In genomic region chr12:14088960-14089359, GRCm38 (mm10) we compare ENCODE assay signal across 16 mouse cellular contexts.
DNase-seq lines count a peak whose midpoint lies in the region; ATAC-seq lines count a peak whose summit lies in the region.
"Had no signal": no experiment of that assay in that cellular context is flagged by ENCODE, and none has a peak within 500 bp of the region (broad histone marks: within the 10 kb centered on the region; RNA-seq: fewer than 3 reads in every experiment).

No protein-coding gene starts in this region.

- no peaks in the 10 kb centered on the region for H3K9me3 ChIP-seq in neural tube, embryonic 11.5 days (ENCODE audit: control insufficient read depth, low read length)
- no peaks in the 10 kb centered on the region for H3K9me3 ChIP-seq in forebrain, embryonic 16.5 days (ENCODE audit: control insufficient read depth, low read length)
- H3K9me3 ChIP-seq in neural tube, embryonic 13.5 days: no peaks in the 10 kb centered on the region
- H3K9me3 ChIP-seq: embryonic facial prominence, embryonic 15.5 days; kidney, embryonic 15.5 days; limb, embryonic 13.5 days; megakaryocyte, embryonic 14.5 days had no signal

- H3K4me3 ChIP-seq in neural tube, embryonic 11.5 days (ENCODE audit: low read depth, low read length): no peak overlapping the region
- no peak overlapping the region for H3K4me3 ChIP-seq in forebrain, embryonic 16.5 days (replicated peaks; ENCODE audit: low read length)
- H3K4me3 ChIP-seq in neural tube, embryonic 13.5 days: no peak overlapping the region
- H3K4me3 ChIP-seq: embryonic facial prominence, embryonic 15.5 days; gastrocnemius, adult 2 months; kidney, embryonic 15.5 days; limb, embryonic 13.5 days; megakaryocyte, embryonic 14.5 days had no signal

- DNase-seq in neural tube, embryonic 11.5 days (ENCODE audit: low spot score): peak; percentile 25
- DNase-seq in neural tube, embryonic 10.5 days (ENCODE audit: extremely low spot score, low spot score): no peak
- DNase-seq in embryo, embryonic 10 days (ENCODE audit: low spot score): peak; percentile 57
- DNase-seq in layer of hippocampus, postnatal 36 days: no peak
- no peak for DNase-seq in layer of hippocampus, adult 9-11 months
- DNase-seq: cerebellum, adult 9-10 months; gastrocnemius, adult 2 months; heart, postnatal 4 days; lung, adult 2 months had no signal

- H3K9ac ChIP-seq in neural tube, embryonic 11.5 days (ENCODE audit: low read length): no peak overlapping the region
- no peak overlapping the region for H3K9ac ChIP-seq in forebrain, embryonic 16.5 days (replicated peaks; ENCODE audit: low read depth, low read length)
- no peak overlapping the region for H3K9ac ChIP-seq in neural tube, embryonic 13.5 days
- H3K9ac ChIP-seq: embryonic facial prominence, embryonic 15.5 days; kidney, embryonic 15.5 days; limb, embryonic 13.5 days had no signal

- no peak overlapping the region for H3K27ac ChIP-seq in neural tube, embryonic 11.5 days (ENCODE audit: low read depth, low read length)
- H3K27ac ChIP-seq in forebrain, embryonic 16.5 days (ENCODE audit: low read length): no peak overlapping the region
- no peak overlapping the region for H3K27ac ChIP-seq in neural tube, embryonic 13.5 days (replicated peaks)
- H3K27ac ChIP-seq: embryonic facial prominence, embryonic 15.5 days; gastrocnemius, adult 2 months; kidney, embryonic 15.5 days; limb, embryonic 13.5 days had no signal

- H3K4me1 ChIP-seq in neural tube, embryonic 11.5 days (ENCODE audit: control insufficient read depth, insufficient read depth, low read length): no peaks in the 10 kb centered on the region
- H3K4me1 ChIP-seq in forebrain, embryonic 16.5 days (replicated peaks; ENCODE audit: control insufficient read depth, insufficient read depth, low read length): no peaks in the 10 kb centered on the region
- H3K4me1 ChIP-seq in neural tube, embryonic 13.5 days (replicated peaks): no peaks in the 10 kb centered on the region
- H3K4me1 ChIP-seq: embryonic facial prominence, embryonic 15.5 days; kidney, embryonic 15.5 days; limb, embryonic 13.5 days; megakaryocyte, embryonic 14.5 days had no signal

- H3K27me3 ChIP-seq in neural tube, embryonic 11.5 days (ENCODE audit: control insufficient read depth, insufficient read depth, low read length): no peaks in the 10 kb centered on the region
- H3K27me3 ChIP-seq in forebrain, embryonic 16.5 days (replicated peaks; ENCODE audit: control insufficient read depth, insufficient read depth, low read length): no peaks in the 10 kb centered on the region
- no peaks in the 10 kb centered on the region for H3K27me3 ChIP-seq in neural tube, embryonic 13.5 days
- H3K27me3 ChIP-seq: embryonic facial prominence, embryonic 15.5 days; kidney, embryonic 15.5 days; limb, embryonic 13.5 days; megakaryocyte, embryonic 14.5 days had no signal

- no peak overlapping the region for H3K4me2 ChIP-seq in neural tube, embryonic 11.5 days (ENCODE audit: low read depth)
- no peak overlapping the region for H3K4me2 ChIP-seq in forebrain, embryonic 16.5 days (ENCODE audit: low read length)
- H3K4me2 ChIP-seq in neural tube, embryonic 13.5 days: no peak overlapping the region
- H3K4me2 ChIP-seq: embryonic facial prominence, embryonic 15.5 days; kidney, embryonic 15.5 days; limb, embryonic 13.5 days had no signal

- WGBS in neural tube, embryonic 11.5 days: 12% methylated on average over 2 of the region's 2 CpGs
- 0% methylated on average over 2 of the region's 2 CpGs for WGBS in forebrain, embryonic 16.5 days
- 4% methylated on average over 2 of the region's 2 CpGs for WGBS in neural tube, embryonic 13.5 days

- peak; percentile 88 for ATAC-seq in neural tube, embryonic 11.5 days (ENCODE audit: insufficient read depth, low FRiP score, low TSS enrichment)
- peak; percentile 97 for ATAC-seq in forebrain, embryonic 16.5 days
- ATAC-seq in neural tube, embryonic 13.5 days (ENCODE audit: low read depth): peak; percentile 67; the same call in 1 of the 2 replicates
- no peak for ATAC-seq in megakaryocyte-erythroid progenitor cell, adult 5-6 weeks (replicated peaks; ENCODE audit: low FRiP score, low TSS enrichment, poor library complexity, severe bottlenecking)

- H3K36me3 ChIP-seq in neural tube, embryonic 11.5 days (ENCODE audit: control insufficient read depth, insufficient read depth, low read length): no peaks in the 10 kb centered on the region
- H3K36me3 ChIP-seq in forebrain, embryonic 16.5 days (ENCODE audit: control insufficient read depth, insufficient read depth): no peaks in the 10 kb centered on the region
- no peaks in the 10 kb centered on the region for H3K36me3 ChIP-seq in neural tube, embryonic 13.5 days
- H3K36me3 ChIP-seq: embryonic facial prominence, embryonic 15.5 days; kidney, embryonic 15.5 days; limb, embryonic 13.5 days had no signal

Comparison
In these comparisons a context has a peak if more than half of its experiments do, and no peak if none do; other contexts are left out.
1. DNase-seq: peak in neural tube, embryonic 11.5 days (single experiment) and embryo, embryonic 10 days (single experiment); none in neural tube, embryonic 10.5 days (single experiment), layer of hippocampus, postnatal 36 days (0 of 2) and layer of hippocampus, adult 9-11 months (single experiment).